Mouse (Mus musculus) embryonic facial prominence, embryonic 14.5 days (tissue): ENCODE results near the gene Cmpk1. TPM values are rescaled to one million over a fixed set of nuclear protein-coding genes. Genes with fewer than 3 reads are reported as not detected.
"Not testable (repeated sequence)": the region's sequence is repeated elsewhere in the genome, so short reads cannot be mapped to it uniquely, and the experiment has no call there.

Experiments used
- ATAC-seq: fragments of 200-750 bp; cut with Nextera tagmentation; 2 replicates; pipeline ENCODE4 v1.8.0; 2017; ENCODE audit warnings: low read depth, moderate number of reproducible peaks, moderate TSS enrichment
- DNase-seq: peaks from one replicate; pipeline ENCODE4 v3.0.0-alpha.2; 2015; ENCODE audit warnings: low spot score
- H3K27ac ChIP-seq: fragments of 300-500 bp; sonication (generic); replicated peaks from 2 replicates; pipeline ENCODE4 v1.5.1; 2014; ENCODE audit warnings: low read depth, mild to moderate bottlenecking, low read length, moderate library complexity
- H3K27me3 ChIP-seq: fragments of 300-500 bp; sonication (generic); replicated peaks from 2 replicates; pipeline ENCODE4 v1.6.1; 2014; ENCODE audit warnings: low read length; ENCODE audit not compliant: control insufficient read depth, insufficient read depth
- H3K36me3 ChIP-seq: fragments of 300-500 bp; sonication (generic); 2 replicates; pipeline ENCODE4 v1.6.1; 2014; ENCODE audit warnings: low read length, mixed read lengths; ENCODE audit not compliant: control insufficient read depth, insufficient read depth
- H3K4me1 ChIP-seq: fragments of 300-500 bp; sonication (generic); 2 replicates; pipeline ENCODE4 v1.6.1; 2014; ENCODE audit warnings: antibody characterized with exemption, low read length; ENCODE audit not compliant: control insufficient read depth, insufficient read depth
- H3K4me2 ChIP-seq: fragments of 300-500 bp; sonication (generic); 2 replicates; pipeline ENCODE4 v1.6.1; 2014; ENCODE audit warnings: low read depth, mild to moderate bottlenecking, low read length, moderate library complexity, mixed read lengths
- H3K4me3 ChIP-seq: fragments of 300-500 bp; sonication (generic); 2 replicates; pipeline ENCODE4 v1.5.1; 2014; ENCODE audit warnings: low read depth, mild to moderate bottlenecking, low read length
- H3K9ac ChIP-seq: fragments of 300-500 bp; sonication (generic); 2 replicates; pipeline ENCODE4 v1.6.1; 2014; ENCODE audit warnings: low read depth, mild to moderate bottlenecking, low read length, moderate library complexity, mixed read lengths
- H3K9me3 ChIP-seq: fragments of 300-500 bp; sonication (generic); 2 replicates; pipeline ENCODE4 v1.6.1; 2016; ENCODE audit warnings: low read length; ENCODE audit not compliant: control insufficient read depth
- WGBS: fragments of 180-500 bp; shearing (Covaris S2); extraction: QIAGEN DNeasy Blood & Tissue Kit; methylation state at CpG from one replicate; pipeline ENCODE4 v1.1.7; 2014; 5-methylcytosine and 5-hydroxymethylcytosine counted together
- polyA plus RNA-seq: library from polyadenylated mRNA; unstranded; fragments of >200 nt; fragmentation: Nextera tagmentation; extraction: Ambion mirVana; gene quantifications from 2 replicates; pipeline ENCODE4 v1.2.1, GENCODE M21; 2014

Cmpk1 gene
- polyA plus RNA-seq, 1 experiment from 2014 or later: 112 TPM

- WGBS: 87% methylated on average over 3 of the region's 3 CpGs
Measured at GRCm38 (mm10) chr4:114994218-114994617, 7.2 kb upstream of the Cmpk1 start.

GRCm38 (mm10) chr4:114986211-114986590, 840 bp downstream of the Cmpk1 start:
- Histone ChIP-seq H3K4me1 (peaks cover 9% of the 10 kb centered on the region), H3K9ac (peak overlapping the region; percentile 95), H3K27ac (peak overlapping the region; percentile 99), H3K4me3 (peak overlapping the region; percentile 93), H3K9me3 (no peaks in the 10 kb centered on the region), H3K36me3 (no peaks in the 10 kb centered on the region), H3K27me3 (no peaks in the 10 kb centered on the region), H3K4me2 (peak overlapping the region; percentile 86)
- ATAC-seq: peak; percentile 28; the same call in 1 of the 2 replicates
- no peak for DNase-seq
- WGBS: under 1% methylated on average over 8 of the region's 8 CpGs

More at GRCm38 (mm10) chr4:114994218-114994617, 7.2 kb upstream of the Cmpk1 start:
- H3K27me3 ChIP-seq: no peaks in the 10 kb centered on the region; the same call in 1 of the 2 replicates
- ATAC-seq: no peak
- no peak overlapping the region for H3K9ac ChIP-seq
- H3K9me3 ChIP-seq: no peaks in the 10 kb centered on the region
- H3K4me3 ChIP-seq: no peak overlapping the region
- no peak overlapping the region for H3K4me2 ChIP-seq
- DNase-seq: no peak
- H3K27ac ChIP-seq: no peak overlapping the region
- no peaks in the 10 kb centered on the region for H3K36me3 ChIP-seq
- H3K4me1 ChIP-seq: no peaks in the 10 kb centered on the region

GRCm38 (mm10) chr4:114983020-114983419, 4.0 kb downstream of the Cmpk1 start:
- no peak overlapping the region for H3K9ac ChIP-seq
- H3K4me1 ChIP-seq: peaks cover 9% of the 10 kb centered on the region
- ATAC-seq (no peak), DNase-seq (no peak)
- H3K4me2 ChIP-seq: no peak overlapping the region
- H3K36me3 ChIP-seq: no peaks in the 10 kb centered on the region
- no peaks in the 10 kb centered on the region for H3K27me3 ChIP-seq
- no peaks in the 10 kb centered on the region for H3K9me3 ChIP-seq
- H3K4me3 ChIP-seq: no peak overlapping the region
- no peak overlapping the region for H3K27ac ChIP-seq
- WGBS: 90% methylated on average over 1 of the region's 1 CpGs

- H3K27ac ChIP-seq: no peak overlapping the region
- H3K4me1 ChIP-seq: peaks cover 9% of the 10 kb centered on the region
- no peak overlapping the region for H3K9ac ChIP-seq
- WGBS: 81% methylated on average over 1 of the region's 1 CpGs
- DNase-seq (no peak), ATAC-seq (no peak)
- H3K4me3 ChIP-seq: no peak overlapping the region
- H3K36me3 ChIP-seq: no peaks in the 10 kb centered on the region
- H3K9me3 ChIP-seq: no peaks in the 10 kb centered on the region
- no peaks in the 10 kb centered on the region for H3K27me3 ChIP-seq
- no peak overlapping the region for H3K4me2 ChIP-seq
Measured at GRCm38 (mm10) chr4:114982619-114983018, 4.4 kb downstream of the Cmpk1 start.

GRCm38 (mm10) chr4:114973229-114973740, 13.8 kb downstream of the Cmpk1 start:
- 89% methylated on average over 1 of the region's 1 CpGs for WGBS
- H3K27me3 ChIP-seq: no peaks in the 10 kb centered on the region
- no peaks in the 10 kb centered on the region for H3K9me3 ChIP-seq
- H3K36me3 ChIP-seq: peaks cover 9% of the 10 kb centered on the region; the same call in 1 of the 2 replicates
- no peaks in the 10 kb centered on the region for H3K4me1 ChIP-seq
- no peak overlapping the region for H3K27ac ChIP-seq
- no peak overlapping the region for H3K9ac ChIP-seq
- no peak for DNase-seq
- H3K4me2 ChIP-seq: no peak overlapping the region
- ATAC-seq: no peak
- no peak overlapping the region for H3K4me3 ChIP-seq

GRCm38 (mm10) chr4:114970736-114971135, 16.3 kb downstream of the Cmpk1 start:
- Histone ChIP-seq H3K4me1 (no peaks in the 10 kb centered on the region), H3K27ac (no peak overlapping the region), H3K36me3 (peaks cover 33% of the 10 kb centered on the region), H3K4me3 (no peak overlapping the region), H3K27me3 (no peaks in the 10 kb centered on the region), H3K4me2 (no peak overlapping the region), H3K9ac (no peak overlapping the region), H3K9me3 (no peaks in the 10 kb centered on the region)
- 91% methylated on average over 5 of the region's 5 CpGs for whole genome bisulfite sequencing
- no peak for ATAC-seq
- no peak for DNase-seq

GRCm38 (mm10) chr4:114960881-114961280, 26.2 kb downstream of the Cmpk1 start:
- not testable (repeated sequence) for DNase-seq, H3K4me3 ChIP-seq, ATAC-seq, H3K27ac ChIP-seq, H3K9me3 ChIP-seq, H3K27me3 ChIP-seq, H3K4me2 ChIP-seq, H3K4me1 ChIP-seq, H3K9ac ChIP-seq
- WGBS: 83% methylated on average over 2 of the region's 2 CpGs
- H3K36me3 ChIP-seq: peaks cover 48% of the 10 kb centered on the region

- no peak overlapping the region for H3K9ac ChIP-seq
- H3K9me3 ChIP-seq: no peaks in the 10 kb centered on the region
- H3K4me2 ChIP-seq: no peak overlapping the region
- DNase-seq: no peak
- no peak overlapping the region for H3K27ac ChIP-seq
- 80% methylated on average over 2 of the region's 2 CpGs for WGBS
- H3K36me3 ChIP-seq: peaks cover 34% of the 10 kb centered on the region
- no peak for ATAC-seq
- H3K4me1 ChIP-seq: no peaks in the 10 kb centered on the region
- H3K27me3 ChIP-seq: no peaks in the 10 kb centered on the region
- H3K4me3 ChIP-seq: no peak overlapping the region
Measured at GRCm38 (mm10) chr4:114959533-114959932, 27.5 kb downstream of the Cmpk1 start.

- Histone ChIP-seq H3K36me3 (peaks cover 30% of the 10 kb centered on the region), H3K4me3 (no peak overlapping the region), H3K27ac (no peak overlapping the region), H3K9me3 (no peaks in the 10 kb centered on the region), H3K4me1 (no peaks in the 10 kb centered on the region), H3K27me3 (no peaks in the 10 kb centered on the region), H3K9ac (no peak overlapping the region), H3K4me2 (no peak overlapping the region)
- no peak for DNase-seq
- no peak for ATAC-seq
- WGBS: 92% methylated on average over 4 of the region's 4 CpGs
Measured at GRCm38 (mm10) chr4:114958786-114959185, 28.3 kb downstream of the Cmpk1 start.
